Mouse (Mus musculus) CH12.LX (cell line): ENCODE measurements around the gene Phgdh. TPM values are rescaled to one million over a fixed set of nuclear protein-coding genes. Genes with fewer than 3 reads are reported as not detected.

ENCODE experiments used
- DNase-seq: peaks from one replicate; pipeline ENCODE4 v3.0.0-alpha.2; 2013; ENCODE audit errors: extremely low read depth
- H3K27ac ChIP-seq: 2 replicates; pipeline ENCODE4 v1.5.1; 2012; ENCODE audit warnings: low read depth, mild to moderate bottlenecking, control low read depth, moderate library complexity; ENCODE audit not compliant: insufficient read depth
- H3K27me3 ChIP-seq: replicated peaks from 2 replicates; pipeline ENCODE3; 2012; ENCODE audit warnings: inconsistent platforms
- H3K36me3 ChIP-seq, 2 experiments: replicated peaks in 1 of 2; 2 replicates each; pipeline versions ENCODE3 to v1.6.1; 2012; ENCODE audit warnings: inconsistent platforms in 1 of 2, low read length in 1 of 2, mild to moderate bottlenecking in 1 of 2, mixed read lengths in 1 of 2, moderate library complexity in 1 of 2; ENCODE audit not compliant: control insufficient read depth in 1 of 2, insufficient read depth in 1 of 2
- H3K4me1 ChIP-seq, 2 experiments: 2 replicates each; pipeline ENCODE4 v1.6.1; 2012; ENCODE audit warnings: inconsistent platforms in 1 of 2, moderate library complexity in 1 of 2; ENCODE audit not compliant: insufficient read depth in 2 of 2, control insufficient read depth in 1 of 2
- H3K4me2 ChIP-seq: 2 replicates; pipeline ENCODE4 v1.6.1; 2012; ENCODE audit warnings: low read depth, mild to moderate bottlenecking, control low read depth; ENCODE audit not compliant: poor library complexity, insufficient read depth, severe bottlenecking
- H3K4me3 ChIP-seq, 3 experiments: fragments of 150-350 bp in 1 of 3; sonication (generic) in 1 of 3; replicated peaks in 1 of 3; 2 replicates each; pipeline versions ENCODE3 to v1.5.1; 2011 to 2012; ENCODE audit warnings: low read depth in 2 of 3, low read length in 2 of 3, mild to moderate bottlenecking in 2 of 3, moderate library complexity in 2 of 3, control low read depth in 1 of 3, improper control_type of control experiment in 1 of 3, inconsistent platforms in 1 of 3, mixed read lengths in 1 of 3; ENCODE audit not compliant: poor library complexity in 1 of 3
- H3K79me2 ChIP-seq: replicated peaks from 2 replicates; pipeline ENCODE4 v1.6.1; 2012; ENCODE audit warnings: mild to moderate bottlenecking, moderate library complexity; ENCODE audit not compliant: control insufficient read depth, poor library complexity, insufficient read depth, severe bottlenecking; ENCODE audit errors: extremely low read depth
- H3K9ac ChIP-seq: 2 replicates; pipeline ENCODE4 v1.6.1; 2012; ENCODE audit warnings: low read depth, mild to moderate bottlenecking, control low read depth, moderate library complexity; ENCODE audit not compliant: insufficient read depth
- H3K9me3 ChIP-seq: replicated peaks from 2 replicates; pipeline ENCODE3; 2012; ENCODE audit warnings: low read length, inconsistent platforms, mixed read lengths
- BHLHE40 ChIP-seq: IDR thresholded peaks from 2 replicates; pipeline ENCODE4 v1.6.1; 2011; ENCODE audit warnings: mild to moderate bottlenecking, low read depth, low read length, improper control_type of control experiment
- CHD1 ChIP-seq: IDR thresholded peaks from 2 replicates; pipeline ENCODE4 v1.6.1; 2012; ENCODE audit warnings: low read depth, low read length, improper control_type of control experiment, inconsistent platforms
- E2F4 ChIP-seq: IDR thresholded peaks from 2 replicates; pipeline ENCODE4 v1.6.1; 2011; ENCODE audit warnings: low read depth, low read length, improper control_type of control experiment; ENCODE audit not compliant: insufficient replicate concordance
- ELF1 ChIP-seq: IDR thresholded peaks from 2 replicates; pipeline ENCODE4 v1.6.1; 2014; ENCODE audit warnings: low read depth, mild to moderate bottlenecking, inconsistent platforms, low read length, improper control_type of control experiment
- EP300 ChIP-seq: IDR thresholded peaks from 2 replicates; pipeline ENCODE4 v1.6.1; 2011; ENCODE audit warnings: low read length, improper control_type of control experiment
- ETS1 ChIP-seq: conservative IDR thresholded peaks from 2 replicates; pipeline ENCODE4 v1.6.1; 2012; ENCODE audit warnings: low read depth, mild to moderate bottlenecking, inconsistent platforms, low read length, improper control_type of control experiment, moderate library complexity
- GABPA ChIP-seq: IDR thresholded peaks from 2 replicates; pipeline ENCODE4 v1.6.1; 2012; ENCODE audit warnings: low read depth, low read length, improper control_type of control experiment, inconsistent platforms; ENCODE audit not compliant: insufficient replicate concordance
- HCFC1 ChIP-seq: IDR thresholded peaks from 2 replicates; pipeline ENCODE4 v1.6.1; 2012; ENCODE audit warnings: low read depth, mild to moderate bottlenecking, inconsistent platforms, low read length, improper control_type of control experiment
- IRF4 ChIP-seq: IDR thresholded peaks from 2 replicates; pipeline ENCODE4 v1.6.1; 2014; ENCODE audit warnings: low read depth, mild to moderate bottlenecking, inconsistent platforms, low read length, improper control_type of control experiment
- JUN ChIP-seq: IDR thresholded peaks from 2 replicates; pipeline ENCODE4 v1.6.1; 2011; ENCODE audit warnings: low read depth, mild to moderate bottlenecking, low read length, improper control_type of control experiment, moderate library complexity; ENCODE audit not compliant: insufficient read depth
- KAT2A ChIP-seq: IDR thresholded peaks from 2 replicates; pipeline ENCODE4 v1.6.1; 2012; ENCODE audit warnings: low read length, improper control_type of control experiment, inconsistent platforms; ENCODE audit not compliant: insufficient replicate concordance
- MAZ ChIP-seq: IDR thresholded peaks from 2 replicates; pipeline ENCODE4 v1.6.1; 2012; ENCODE audit warnings: low read depth, mild to moderate bottlenecking, inconsistent platforms, low read length, improper control_type of control experiment, moderate library complexity
- MXI1 ChIP-seq: IDR thresholded peaks from 2 replicates; pipeline ENCODE4 v1.6.1; 2011; ENCODE audit warnings: mild to moderate bottlenecking, low read depth, low read length, improper control_type of control experiment
- MYC ChIP-seq: IDR thresholded peaks from 2 replicates; pipeline ENCODE4 v1.6.1; 2011; ENCODE audit warnings: low read depth, mild to moderate bottlenecking, improper control_type of control experiment, low read length
- NRF1 ChIP-seq: IDR thresholded peaks from 2 replicates; pipeline ENCODE4 v1.6.1; 2014; ENCODE audit warnings: low read depth, mild to moderate bottlenecking, inconsistent platforms, low read length, improper control_type of control experiment, moderate library complexity
- POLR2A ChIP-seq: IDR thresholded peaks from 2 replicates; pipeline ENCODE4 v1.6.1; 2011; ENCODE audit warnings: low read depth, mild to moderate bottlenecking, improper control_type of control experiment, low read length
- RAD21 ChIP-seq: IDR thresholded peaks from 2 replicates; pipeline ENCODE4 v1.6.1; 2011; ENCODE audit warnings: low read depth, mild to moderate bottlenecking, low read length, improper control_type of control experiment, moderate library complexity
- RCOR1 ChIP-seq: conservative IDR thresholded peaks from 2 replicates; pipeline ENCODE4 v1.6.1; 2012; ENCODE audit warnings: low read depth, mild to moderate bottlenecking, inconsistent platforms, low read length, improper control_type of control experiment
- SIN3A ChIP-seq: IDR thresholded peaks from 2 replicates; pipeline ENCODE4 v1.6.1; 2012; ENCODE audit warnings: low read length, improper control_type of control experiment, inconsistent platforms
- SMC3 ChIP-seq: IDR thresholded peaks from 2 replicates; pipeline ENCODE4 v1.6.1; 2011; ENCODE audit warnings: low read depth, low read length, improper control_type of control experiment
- USF2 ChIP-seq: conservative IDR thresholded peaks from 2 replicates; pipeline ENCODE4 v1.6.1; 2011; ENCODE audit warnings: low read depth, low read length, improper control_type of control experiment
- ZC3H11A ChIP-seq: IDR thresholded peaks from 2 replicates; pipeline ENCODE4 v1.6.1; 2012; ENCODE audit warnings: low read depth, mild to moderate bottlenecking, inconsistent platforms, low read length, improper control_type of control experiment
- ZMIZ1 ChIP-seq: IDR thresholded peaks from 2 replicates; pipeline ENCODE4 v1.6.1; 2012; ENCODE audit warnings: low read depth, mild to moderate bottlenecking, inconsistent platforms, low read length, improper control_type of control experiment
- ZNF384 ChIP-seq: IDR thresholded peaks from 2 replicates; pipeline ENCODE4 v1.6.1; 2012; ENCODE audit warnings: low read depth, low read length, improper control_type of control experiment, inconsistent platforms
- dilution Hi-C: fragments of 300-500 bp; cut with MboI; formaldehyde crosslinking; loops from 2 replicates; pipeline ENCODE4 v1.14.3; 2020; ENCODE audit warnings: low sequenced_read_pairs; ENCODE audit not compliant: extremely low pct_unique_long_range_greater_than_20kb, extremely low pct_ligation_motif_present
- in situ Hi-C: fragments of 300-500 bp; cut with MboI; formaldehyde crosslinking; loops from 3 replicates; pipeline ENCODE4 v1.14.3; 2019; ENCODE audit warnings: low sequenced_read_pairs, low pct_ligation_motif_present, low pct_unique_long_range_greater_than_20kb, mixed read lengths
- polyA plus RNA-seq: library from polyadenylated mRNA; unstranded; fragments of >175 nt; gene quantifications from 2 replicates; pipeline ENCODE4 v1.2.1, GENCODE M21; 2012; ENCODE audit warnings: low read depth; ENCODE audit not compliant: insufficient read length
- total RNA-seq, 2 experiments: library from RNA; depleted of rRNA; stranded (reverse); fragments of 300-350 nt in 1 of 2; fragments of >200 nt in 1 of 2; gene quantifications; 2 replicates each; pipeline ENCODE4 v1.2.3; 2012 to 2014

The Phgdh gene
- total and polyA plus RNA-seq, 3 experiments = 543 to 631 (median 587) TPM

DNA sequence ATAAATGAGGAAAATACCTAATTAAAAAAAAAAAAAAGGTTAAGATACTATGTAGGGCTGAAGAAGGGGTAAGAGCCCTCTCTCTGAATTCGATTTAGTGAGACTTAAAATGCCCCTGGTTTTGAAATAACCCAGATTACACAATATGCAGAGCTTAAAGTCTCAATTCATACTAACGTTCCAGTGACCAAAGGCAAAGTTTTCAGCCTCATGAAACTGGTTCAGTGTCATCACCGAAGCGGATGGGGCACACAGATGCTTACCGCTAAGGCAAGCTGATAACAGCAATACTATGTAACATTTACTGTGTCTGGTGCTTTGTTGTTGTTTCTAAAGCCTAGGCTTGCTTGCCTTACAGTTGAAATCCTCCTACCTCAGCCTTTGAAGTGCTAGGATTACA, 17.6 kb downstream of the Phgdh start:
- dilution Hi-C loops (no loop called here), in situ Hi-C loops (no loop called here)
- Histone ChIP-seq H3K9me3 (no peaks in the 10 kb centered on the region), H3K36me3 (peaks cover 93 to 96% of the 10 kb centered on the region in 2 experiments), H3K4me2 (no peak overlapping the region), H3K4me3 (no peak overlapping the region), H3K9ac (no peak overlapping the region), H3K4me1 (0 out of 4 replicates have a peak, but pooled peaks cover 0 to 5% of the 10 kb centered on the region in 2 experiments), H3K27ac (no peak overlapping the region), H3K79me2 (no peaks in the 10 kb centered on the region; the same call in 1 of the 2 replicates), H3K27me3 (no peaks in the 10 kb centered on the region)
- DNase-seq = no peak
- no peak for TF ChIP-seq USF2
- TF ChIP-seq ZMIZ1 = no peak
- TF ChIP-seq POLR2A = no peak
- TF ChIP-seq GABPA = no peak
- no peak for TF ChIP-seq ZNF384
- TF ChIP-seq ELF1 = no peak
- no peak for TF ChIP-seq MAZ
- TF ChIP-seq KAT2A = no peak
- TF ChIP-seq SMC3 = no peak
- TF ChIP-seq MXI1 = no peak
- TF ChIP-seq NRF1 = no peak
- no peak for TF ChIP-seq MYC
- TF ChIP-seq ZC3H11A = no peak
- no peak for TF ChIP-seq SIN3A
- TF ChIP-seq EP300 = no peak
- TF ChIP-seq RAD21 = no peak
- TF ChIP-seq ETS1 = no peak
- no peak for TF ChIP-seq CHD1
- TF ChIP-seq BHLHE40 = no peak

- peaks cover 90 to 95% of the 10 kb centered on the region in 2 experiments for H3K36me3 ChIP-seq
- H3K27ac ChIP-seq = no peak overlapping the region
- no peak overlapping the region for H3K4me2 ChIP-seq
- H3K79me2 ChIP-seq = no peaks in the 10 kb centered on the region; the same call in 1 of the 2 replicates
- no peak overlapping the region for H3K9ac ChIP-seq
- dilution Hi-C loops (no loop called here), in situ Hi-C loops (no loop called here)
- H3K27me3 ChIP-seq = no peaks in the 10 kb centered on the region
- no peak for TF ChIP-seq MYC
- no peak for TF ChIP-seq E2F4
- no peak for TF ChIP-seq HCFC1
- no peak for TF ChIP-seq RAD21
- no peak for TF ChIP-seq JUN
- no peak for TF ChIP-seq IRF4
- TF ChIP-seq MXI1 = no peak
- no peak for TF ChIP-seq RCOR1
- no peak overlapping the region for H3K4me3 ChIP-seq
- DNase-seq = no peak
- 0 out of 4 replicates have a peak, but pooled peaks cover 0 to 5% of the 10 kb centered on the region in 2 experiments for H3K4me1 ChIP-seq
- no peaks in the 10 kb centered on the region for H3K9me3 ChIP-seq
Observed at GRCm38 (mm10) chr3:98319190-98319589, 20.6 kb downstream of the Phgdh start.
